Mouse (Mus musculus) pancreas, adult 10 weeks (tissue): ENCODE data around the gene Galnt13. TPM values are rescaled to one million over a fixed set of nuclear protein-coding genes. Genes with fewer than 3 reads are reported as not detected.

Experiments
- polyA plus RNA-seq: library from polyadenylated mRNA; stranded (reverse); fragments of 350-450 nt; fragmentation: Illumina TruSeq; extraction: RNeasy Lipid Tissue Mini Kit (QIAGEN cat#74804); gene quantifications from one replicate; pipeline ENCODE4 v1.2.3, GENCODE M21; 2015; ENCODE audit warnings: low read depth, low replicate concordance; ENCODE audit not compliant: insufficient read depth

Gene Galnt13
- polyA plus RNA-seq: 0.13 TPM

DNA sequence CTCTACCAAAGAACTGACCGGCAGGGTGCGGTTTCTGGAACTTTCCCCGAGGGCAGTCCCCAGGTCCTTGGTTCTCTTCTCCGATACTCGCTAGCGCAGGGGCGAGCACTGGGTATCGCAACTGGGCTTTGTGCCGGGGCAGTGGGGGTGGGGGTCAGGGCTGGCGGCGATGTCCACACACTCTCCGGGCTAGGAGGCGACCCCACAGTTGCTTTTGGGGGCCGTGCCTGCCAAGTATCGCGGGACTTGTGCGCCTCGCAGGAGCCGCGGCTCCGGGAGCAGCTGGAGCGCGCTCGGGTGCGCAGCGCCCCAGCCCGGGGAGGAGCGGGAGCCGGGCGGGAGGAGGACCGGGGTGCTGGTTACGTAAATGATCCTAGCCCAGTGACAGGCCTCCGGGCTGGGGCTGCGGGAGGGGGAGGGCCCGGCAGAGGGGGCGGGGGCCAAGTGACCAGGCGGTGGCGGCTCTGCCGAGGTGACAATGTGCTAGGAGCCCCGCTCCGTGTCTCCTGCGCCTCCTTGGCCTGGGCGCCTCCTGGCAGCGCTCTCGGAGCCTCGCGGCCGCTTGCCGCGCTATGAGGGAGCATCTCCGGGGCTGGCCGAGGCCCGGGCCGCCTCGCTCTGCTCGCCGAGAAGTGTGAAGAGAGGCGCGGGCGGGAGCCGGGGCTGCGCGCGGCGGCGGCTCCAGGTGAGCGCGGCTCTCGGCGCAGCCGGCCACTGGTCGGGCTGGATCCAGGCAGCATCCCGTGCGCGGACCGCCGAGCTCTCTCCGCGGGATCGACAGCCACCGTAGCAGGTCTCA, at the start of gene Galnt13:
Gene Galnt13 (plus strand): TSS at position 381 of the 799 bp plus-strand sequence.

